In the genomic region with DNA sequence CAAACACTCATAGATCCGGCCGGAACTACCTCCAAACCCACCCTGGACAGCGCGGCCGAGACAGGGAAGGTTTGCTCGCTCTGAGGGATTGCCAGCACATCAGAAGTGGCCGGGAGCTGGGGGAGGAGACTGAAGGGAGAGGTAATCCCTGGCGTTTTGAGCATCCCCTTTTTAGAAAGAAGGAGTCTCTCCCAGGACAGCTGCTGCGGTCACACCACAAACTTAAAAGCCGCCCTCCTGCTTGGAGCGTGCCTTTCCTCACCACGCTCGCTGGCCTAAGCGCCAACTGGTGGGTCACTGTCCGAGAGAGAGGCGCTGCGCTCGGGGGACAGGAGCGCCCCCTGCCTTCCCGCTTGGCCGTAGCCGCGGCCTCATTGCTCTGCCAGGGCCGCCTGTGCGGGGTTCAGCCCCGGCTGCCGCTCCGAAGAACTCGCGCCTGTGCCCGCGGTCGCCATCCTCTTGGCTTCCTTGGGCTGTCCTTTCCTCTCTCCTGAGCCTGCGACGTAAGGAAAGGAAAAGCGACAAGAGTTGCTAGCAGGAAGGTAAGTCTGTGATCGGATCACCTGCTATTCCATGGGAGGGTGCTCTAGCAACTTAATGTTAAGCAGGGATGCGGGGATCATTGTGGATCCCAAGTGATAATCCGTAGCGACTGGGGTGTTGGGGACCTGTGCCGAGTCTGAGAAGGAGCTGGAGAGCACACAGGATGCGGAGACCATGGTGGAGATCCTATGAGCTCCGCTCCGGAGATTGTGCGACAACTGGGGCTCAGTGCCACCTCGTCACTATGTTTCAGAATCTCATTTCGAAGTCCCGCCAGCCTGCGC, we compare ENCODE assay signal across 8 mouse cellular contexts. TPM values are rescaled to one million over a fixed set of nuclear protein-coding genes. Genes with fewer than 3 reads are reported as not detected.
DNase-seq lines count a peak whose midpoint lies in the region; ATAC-seq and TF ChIP-seq lines count a peak whose summit lies in the region.

Gene Sema3d, plus strand, starts transcription at position 253 of the 827 bp plus-strand sequence.

- H3K79me2 ChIP-seq in heart, adult 2 months (replicated peaks; ENCODE audit: control insufficient read depth, insufficient read depth, low read length) = no peaks in the 10 kb centered on the region

- no peaks in the 10 kb centered on the region for H3K4me1 ChIP-seq in embryonic facial prominence, embryonic 11.5 days (ENCODE audit: control insufficient read depth, insufficient read depth, low read length)
- no peaks in the 10 kb centered on the region for H3K4me1 ChIP-seq in heart, adult 2 months (ENCODE audit: control insufficient read depth, insufficient read depth, low read length)

- H3K9ac ChIP-seq in embryonic facial prominence, embryonic 11.5 days (replicated peaks; ENCODE audit: low read length) = peak within 1 kb of the TSS; percentile 67
- peak within 1 kb of the TSS; percentile 54 for H3K9ac ChIP-seq in heart, adult 2 months (ENCODE audit: low read depth, low read length)

- no peak for TF ChIP-seq EP300 in heart, adult 2 months (IDR thresholded peaks at IDR 0.05; ENCODE audit: insufficient read depth, low read depth, low read length)

- no peaks in the 10 kb centered on the region for H3K9me3 ChIP-seq in embryonic facial prominence, embryonic 11.5 days (replicated peaks; ENCODE audit: control insufficient read depth, low read length)

- intact Hi-C loops in heart, adult 2 months (cut with DNase I) = loop anchor here (2.0 to 5.0 kb wide), 2 partner anchors 159 to 353 kb away; no protein-coding TSS in a partner anchor
- intact Hi-C loops in left cerebral cortex, postnatal 36 days (cut with DNase I) = loop anchor here (5.0 kb wide), 1 partner anchor 351 kb away; no protein-coding TSS in a partner anchor

- ATAC-seq in embryonic facial prominence, embryonic 11.5 days (replicated peaks; ENCODE audit: insufficient number of reproducible peaks, low FRiP score, low TSS enrichment, low read depth) = peak; percentile 95
- ATAC-seq in megakaryocyte-erythroid progenitor cell, adult 5-6 weeks (replicated peaks; ENCODE audit: low FRiP score, low TSS enrichment, poor library complexity, severe bottlenecking) = peak; percentile 96

- no peaks in the 10 kb centered on the region for H3K36me3 ChIP-seq in embryonic facial prominence, embryonic 11.5 days (replicated peaks; ENCODE audit: control insufficient read depth, insufficient read depth, low read depth, low read length)
- H3K36me3 ChIP-seq in heart, adult 2 months (ENCODE audit: control insufficient read depth, insufficient read depth, low read length) = no peaks in the 10 kb centered on the region

- under 1% methylated on average over 48 of the region's 49 CpGs for WGBS in embryonic facial prominence, embryonic 11.5 days
- WGBS in heart, adult 2 months = under 1% methylated on average over 49 of the region's 49 CpGs

- H3K4me3 ChIP-seq in embryonic facial prominence, embryonic 11.5 days (ENCODE audit: low read depth, low read length) = peak within 1 kb of the TSS; percentile 44
- H3K4me3 ChIP-seq in heart, adult 2 months = peak within 1 kb of the TSS; percentile 43

- peak within 1 kb of the TSS; percentile 81 for H3K4me2 ChIP-seq in embryonic facial prominence, embryonic 11.5 days (ENCODE audit: low read depth, low read length)

- DNase-seq in adrenal gland, postnatal 36 days = peak; percentile 77 to 82
- peak; percentile 81 for DNase-seq in embryonic facial prominence, embryonic 11.5 days (ENCODE audit: low spot score)
- DNase-seq in heart, adult 2 months = peak; percentile 73 to 81
- peak; percentile 69 for DNase-seq in kidney, adult 18-20 months
- peak; percentile 73 to 75 for DNase-seq in left cerebral cortex, postnatal 36 days (ENCODE audit: low spot score in 2 of 2)
- DNase-seq in right cerebral cortex, postnatal 36 days (ENCODE audit: low spot score in 2 of 2) = peak; percentile 36 to 38
- no peak for DNase-seq in c-Kit-positive CD71-positive TER-119-positive erythroid progenitor cells, embryonic 14.5 days (ENCODE audit: low spot score)

- TF ChIP-seq POLR2A in heart, adult 2 months (IDR thresholded peaks at IDR 0.05; ENCODE audit: insufficient read depth, low read depth, low read length) = no peak

- peak; percentile 87 for TF ChIP-seq CTCF in heart, adult 2 months (IDR thresholded peaks at IDR 0.05)

- H3K27me3 ChIP-seq in embryonic facial prominence, embryonic 11.5 days (ENCODE audit: control insufficient read depth, insufficient read depth, low read length) = peaks cover 8% of the 10 kb centered on the region; the same call in 1 of the 2 replicates
- H3K27me3 ChIP-seq in heart, adult 2 months (ENCODE audit: control insufficient read depth, insufficient read depth, low read length) = no peaks in the 10 kb centered on the region

- H3K27ac ChIP-seq in embryonic facial prominence, embryonic 11.5 days (replicated peaks; ENCODE audit: low read depth, low read length) = no peak within 1 kb of the TSS
- H3K27ac ChIP-seq in heart, adult 2 months = peak within 1 kb of the TSS; percentile 17

RNA-seq across cellular contexts. Expression of gene Sema3d, which starts in this region (rescaled TPM):
- total RNA-seq in adrenal gland, postnatal 36 days (2021) = 1 to 10 TPM; 2.9 to 3.1 TPM
- polyA plus RNA-seq in embryonic facial prominence, embryonic 11.5 days (2014; fragmentation: Nextera tagmentation; extraction: Ambion mirVana) = 9.6 and 11.4 TPM in 2 replicates
- total RNA-seq in heart, adult 2 months (2021) = 1 to 10 TPM; 3.5 to 4.5 TPM
- 1.4 and 2.5 TPM in 2 replicates for polyA plus RNA-seq in heart, adult 2 months (2012; rRNA removed)
- total RNA-seq in left cerebral cortex, postnatal 36 days (2021) = 1 to 10 TPM; 4.9 to 6.0 TPM
- total RNA-seq in megakaryocyte-erythroid progenitor cell, adult 5-6 weeks (2014; fragmentation: Nextera tagmentation) = 0.63 TPM in 1 of 2 replicates, not detected in the other
- 0.42 TPM in 1 of 2 replicates, not detected in the other for total RNA-seq in megakaryocyte-erythroid progenitor cell, adult 5-6 weeks (2017)

Comparison
In these comparisons a context has a peak if more than half of its experiments do, and no peak if none do; other contexts are left out.
1. Peak in ATAC-seq in megakaryocyte-erythroid progenitor cell, adult 5-6 weeks; RNA of the gene not detected or under 1 TPM.